Mouse (Mus musculus) small intestine, adult 10 weeks (tissue): ENCODE data around the gene Fcer1a. TPM values are rescaled to one million over a fixed set of nuclear protein-coding genes. Genes with fewer than 3 reads are reported as not detected.

Experiments used
- polyA plus RNA-seq: library from polyadenylated mRNA; stranded (reverse); fragments of 350-450 nt; fragmentation: Illumina TruSeq; extraction: RNeasy Lipid Tissue Mini Kit (QIAGEN cat#74804); gene quantifications from one replicate; pipeline ENCODE4 v1.2.3, GENCODE M21; 2014; ENCODE audit warnings: low replicate concordance

Fcer1a gene
- not detected for polyA plus RNA-seq

GRCm38 (mm10) chr1:173227081-173227480 is at the start of gene Fcer1a:
Gene Fcer1a, minus strand, starts transcription at chr1:173227214.

GRCm38 (mm10) chr1:173265701-173266100 is 38.7 kb upstream of the Fcer1a start, which contains the start of gene Olfr418:
Gene Olfr418, plus strand, starts transcription at chr1:173266001.

GRCm38 (mm10) chr1:173212092-173212491 is 14.9 kb downstream of the Fcer1a start, which contains the start of gene Olfr1404:
Gene Olfr1404, plus strand, starts transcription at chr1:173212392.

GRCm38 (mm10) chr1:173197508-173197907 is 29.5 kb downstream of the Fcer1a start, which contains the start of gene Olfr218:
Gene Olfr218, plus strand, starts transcription at chr1:173197808.

GRCm38 (mm10) chr1:173190540-173190939 is 36.5 kb downstream of the Fcer1a start, which contains the start of gene Olfr1406:
Gene Olfr1406, minus strand, starts transcription at chr1:173190640.

Other genes starting within 250 kb of the Fcer1a start
- not detected for gene Olfr1408, start 89.8 kb downstream of the Fcer1a start, polyA plus RNA-seq
- gene Olfr1406, start 36.6 kb downstream of the Fcer1a start, polyA plus RNA-seq: not detected
- not detected for gene Olfr218, start 29.4 kb downstream of the Fcer1a start, polyA plus RNA-seq
- not detected for gene Olfr1404, start 14.8 kb downstream of the Fcer1a start, polyA plus RNA-seq
- gene Olfr418, start 38.8 kb upstream of the Fcer1a start, polyA plus RNA-seq: not detected
- 352 TPM for gene Mptx2, start 50.6 kb upstream of the Fcer1a start, polyA plus RNA-seq
- gene Ackr1, start 106.5 kb upstream of the Fcer1a start, polyA plus RNA-seq: not detected
- gene Aim2, start 123.7 kb upstream of the Fcer1a start, polyA plus RNA-seq: 12.4 TPM
- 0.78 TPM for gene Cadm3, start 140.5 kb upstream of the Fcer1a start, polyA plus RNA-seq